Mouse (Mus musculus): ENCODE data around the gene Arid3c. TPM values are rescaled to one million over a fixed set of nuclear protein-coding genes. Genes with fewer than 3 reads are reported as not detected.

Arid3c gene
- polyA plus RNA-seq (2012; rRNA removed): 0.72 and 1.1 TPM in 2 replicates

DNA sequence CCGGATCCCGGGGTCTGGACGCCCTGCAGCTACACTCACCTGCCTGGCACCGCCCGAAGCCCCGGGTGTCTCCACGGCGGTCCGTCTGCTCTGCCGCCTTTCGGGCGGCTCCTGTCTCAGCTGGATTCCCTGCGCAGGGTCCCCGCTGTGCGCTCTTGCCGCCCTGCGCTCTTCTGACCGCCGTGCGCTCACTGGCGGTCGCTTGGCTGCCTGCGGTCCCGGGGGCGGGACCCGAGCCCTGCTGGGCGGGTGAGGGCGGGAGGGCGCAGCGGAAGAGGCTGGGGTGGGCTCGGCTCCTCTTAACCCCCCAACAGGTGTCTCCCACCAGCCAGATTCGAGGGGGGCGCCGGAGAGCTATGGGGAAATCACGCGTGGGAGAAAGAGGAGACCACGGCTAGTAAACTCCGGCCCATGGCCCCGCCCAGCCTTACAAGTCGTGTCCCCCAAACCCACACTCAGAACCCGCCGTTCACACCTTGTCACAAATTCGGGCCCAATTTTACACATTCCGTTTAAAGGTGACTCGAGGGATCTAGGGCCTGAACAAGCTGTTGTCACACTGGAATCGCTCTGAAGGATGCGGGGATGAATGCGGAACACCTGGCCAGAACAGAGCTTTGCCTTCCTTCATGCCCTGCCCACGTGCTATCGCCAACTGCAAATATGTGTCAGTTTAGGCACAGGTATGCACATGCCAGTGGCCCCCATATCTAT is at the start of gene Arid3c:
Gene Arid3c, minus strand, starts transcription at position 91 of the 714 bp plus-strand sequence.

DNA sequence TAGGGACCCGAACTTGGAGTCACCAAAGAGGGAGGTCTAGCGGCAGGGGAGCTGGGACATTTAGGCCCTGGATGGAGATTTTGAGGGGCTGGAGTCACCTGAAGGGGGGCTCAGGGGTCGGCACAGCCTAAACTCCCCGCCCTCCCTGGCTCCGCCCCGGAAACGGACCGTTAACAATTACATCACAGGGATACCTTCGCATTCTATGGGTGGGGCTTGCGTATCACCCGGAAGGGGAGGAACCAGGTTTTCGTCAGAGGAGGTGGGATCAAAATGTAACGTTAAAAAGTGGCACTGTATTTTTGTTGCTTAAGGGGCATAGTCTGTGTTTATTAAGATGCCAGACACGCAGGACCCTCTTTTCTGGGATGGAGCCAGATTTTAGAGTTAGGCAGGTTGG is 43.1 kb upstream of the Arid3c start, which contains the start of gene Ccl27a:
Gene Ccl27a, minus strand, starts transcription at position 246 of the 400 bp plus-strand sequence.

GRCm38 (mm10) chr4:41755338-41756305 is 24.7 kb upstream of the Arid3c start, which contains the start of gene Sigmar1:
Sigmar1 (minus strand) TSS chr4:41756157.

DNA sequence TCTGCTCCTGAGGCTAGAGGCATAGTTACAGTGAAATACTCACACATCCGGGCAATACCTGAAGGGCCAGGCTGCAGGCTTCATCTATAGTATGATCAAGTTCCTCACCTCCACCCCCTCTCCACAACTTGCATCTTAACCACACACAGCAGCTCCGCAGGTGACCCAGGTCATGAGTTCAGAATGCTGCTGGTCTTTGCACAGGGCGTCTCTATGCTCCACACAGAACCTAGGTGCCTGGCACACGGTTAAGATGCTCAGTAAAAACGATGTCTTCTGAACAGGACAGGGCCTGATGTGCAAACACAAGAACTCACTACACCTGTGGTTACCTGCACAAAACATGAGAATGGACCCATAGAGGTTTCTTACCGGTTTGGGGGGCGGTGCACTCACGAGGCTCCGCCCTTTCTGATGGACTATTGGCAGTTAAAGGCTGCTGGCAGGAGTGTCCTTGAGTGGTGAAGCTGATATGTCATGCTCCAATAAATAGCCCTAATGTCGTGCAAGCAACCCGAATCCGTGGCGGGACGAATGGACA is 23.9 kb upstream of the Arid3c start, which contains the start of gene Galt:
Gene Galt, plus strand, starts transcription at position 432 of the 541 bp plus-strand sequence.

GRCm38 (mm10) chr4:41722918-41723351 is 8.0 kb downstream of the Arid3c start, which contains the start of gene Dctn3:
Dctn3 (minus strand) TSS chr4:41723170.

GRCm38 (mm10) chr4:41713197-41714067 is 17.5 kb downstream of the Arid3c start, which contains the start of gene Rpp25l:
Rpp25l (minus strand) TSS chr4:41713534.

DNA sequence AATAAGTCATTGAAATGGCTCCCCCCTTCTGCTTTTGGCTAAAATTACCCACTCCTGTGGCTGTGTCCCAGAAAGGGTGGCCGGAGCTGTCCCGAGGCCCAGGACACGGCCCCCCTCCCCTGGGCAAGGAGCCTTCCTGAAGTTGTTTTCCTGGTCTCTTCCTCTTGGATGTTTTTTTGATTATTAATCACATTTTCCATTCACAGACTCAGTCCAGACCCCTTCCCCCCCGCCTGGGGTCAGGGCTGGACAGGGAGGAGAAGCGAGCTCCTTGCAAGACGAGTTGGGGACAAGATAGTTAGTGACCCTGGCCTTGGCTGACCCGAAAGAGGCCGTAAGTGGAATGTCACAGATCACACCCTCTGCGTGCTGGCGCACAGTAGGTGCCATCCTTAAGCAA is 31.2 kb downstream of the Arid3c start, which contains the start of gene Il11ra1:
Gene Il11ra1, plus strand, starts transcription at position 207 of the 400 bp plus-strand sequence.

DNA sequence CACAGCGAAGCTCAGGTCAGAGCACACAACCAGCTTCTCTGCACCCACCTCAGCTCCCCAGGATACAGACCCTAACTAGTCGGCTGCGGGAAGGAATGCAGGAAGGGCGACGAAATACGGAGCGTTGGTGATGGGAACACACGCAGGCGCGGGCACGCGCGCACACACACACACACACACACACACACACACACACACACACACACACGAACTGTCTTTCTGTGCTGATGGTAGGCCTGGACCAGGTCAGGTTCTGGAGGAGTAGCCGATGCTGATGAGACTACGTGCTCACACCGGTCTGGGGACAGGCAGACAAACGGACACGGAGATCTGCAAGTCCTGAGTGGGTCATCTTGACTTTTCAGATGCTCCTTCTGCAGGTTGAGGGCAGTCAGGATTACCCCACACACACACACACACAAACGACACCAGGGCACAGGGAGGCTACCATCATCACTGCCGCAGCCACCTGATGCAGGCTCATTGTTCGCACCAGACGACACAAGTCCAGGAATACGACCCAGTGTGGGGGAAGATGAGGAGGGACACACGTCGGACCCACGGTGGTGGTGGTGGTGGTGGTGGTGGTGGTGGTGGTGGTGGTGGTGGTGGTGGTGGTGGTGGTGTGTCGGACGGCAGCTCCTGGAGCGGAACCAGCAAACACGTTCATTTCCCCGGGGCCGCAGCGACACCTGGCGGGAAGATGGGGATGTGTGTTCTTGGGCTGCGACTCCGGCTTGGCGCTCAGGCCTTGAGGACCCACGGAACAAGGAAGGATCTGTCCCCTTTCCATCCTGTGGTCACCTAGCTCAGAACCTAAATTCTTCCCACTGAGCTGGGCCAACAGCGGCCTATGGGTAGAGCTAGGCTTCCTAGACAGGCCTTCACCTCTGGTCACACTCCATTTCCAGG is 33.8 kb downstream of the Arid3c start, which contains the start of gene Cntfr:
Gene Cntfr, minus strand, starts transcription at position 160 of the 912 bp plus-strand sequence.

Other genes with a start within 250 kb of the Arid3c start
- gene AI464131, start 228.1 kb downstream of the Arid3c start, polyA plus RNA-seq (2012; rRNA removed): 4.5 and 5.2 TPM in 2 replicates
- 3.3 and 3.7 TPM in 2 replicates for gene 1110017D15Rik, start 213.8 kb downstream of the Arid3c start, polyA plus RNA-seq (2012; rRNA removed)
- 34.1 and 43.0 TPM in 2 replicates for gene Fam219a, start 161.6 kb downstream of the Arid3c start, polyA plus RNA-seq (2012; rRNA removed)
- gene Dnaic1, start 161.4 kb downstream of the Arid3c start, polyA plus RNA-seq (2012; rRNA removed): 1.7 and 3.9 TPM in 2 replicates
- 32.8 and 37.7 TPM in 2 replicates for gene Enho, start 90.8 kb downstream of the Arid3c start, polyA plus RNA-seq (2012; rRNA removed)
- gene Cntfr, start 34.1 kb downstream of the Arid3c start, polyA plus RNA-seq (2012; rRNA removed): 69.6 and 76.5 TPM in 2 replicates
- gene Il11ra1, start 31.2 kb downstream of the Arid3c start, polyA plus RNA-seq (2012; rRNA removed): 74.6 and 76.8 TPM in 2 replicates
- gene Rpp25l, start 17.6 kb downstream of the Arid3c start, polyA plus RNA-seq (2012; rRNA removed): 58.6 and 86.2 TPM in 2 replicates
- gene Dctn3, start 8.0 kb downstream of the Arid3c start, polyA plus RNA-seq (2012; rRNA removed): 90.0 and 138 TPM in 2 replicates
- gene Galt, start 24.1 kb upstream of the Arid3c start, polyA plus RNA-seq (2012; rRNA removed): 28.8 and 41.3 TPM in 2 replicates
- gene Sigmar1, start 25.0 kb upstream of the Arid3c start, polyA plus RNA-seq (2012; rRNA removed): 51.4 and 59.4 TPM in 2 replicates
- 106 and 167 TPM in 2 replicates for gene Ccl27a, start 43.1 kb upstream of the Arid3c start, polyA plus RNA-seq (2012; rRNA removed)
- not detected in 2 replicates for gene Gm21541, start 172.5 kb upstream of the Arid3c start, polyA plus RNA-seq (2012; rRNA removed)
- gene Gm20878, start 210.4 kb upstream of the Arid3c start, polyA plus RNA-seq (2012; rRNA removed): 2.2 and 4.5 TPM in 2 replicates
- 0.34 TPM in 1 of 2 replicates, not detected in the other for gene Fam205a4, start 234.9 kb upstream of the Arid3c start, polyA plus RNA-seq (2012; rRNA removed)